Mouse (Mus musculus) 416B (cell line): Measurements from ENCODE around the gene Vmn1r168.
"Not testable (repeated sequence)": the region's sequence is repeated elsewhere in the genome, so short reads cannot be mapped to it uniquely, and the experiment has no call there.

Experiments used
- DNase-seq: peaks from one replicate; pipeline ENCODE4 v3.0.0; 2011; ENCODE audit warnings: low read depth

Vmn1r168 gene

GRCm38 (mm10) chr7:23539432-23539831 lies at the start of gene Vmn1r168:
Vmn1r168 (plus strand) TSS chr7:23539732.
- DNase-seq, result not testable (repeated sequence)

GRCm38 (mm10) chr7:23507106-23507505 lies 32.4 kb upstream of the Vmn1r168 start, which contains the start of gene Vmn1r167:
Vmn1r167 (minus strand) TSS chr7:23507206.
- DNase-seq, result not testable (repeated sequence)

- DNase-seq, result not testable (repeated sequence)
Measured at GRCm38 (mm10) chr7:23575226-23575625, 35.7 kb downstream of the Vmn1r168 start, which contains the start of gene Vmn1r169. Vmn1r169 (plus strand) TSS chr7:23575526.
